Comparison of ENCODE assay signal across 8 mouse cellular contexts in genomic region chr6:146795924-146796545, GRCm38 (mm10). TPM values are rescaled to one million over a fixed set of nuclear protein-coding genes. Genes with fewer than 3 reads are reported as not detected.
DNase-seq lines count a peak whose midpoint lies in the region; ATAC-seq and TF ChIP-seq lines count a peak whose summit lies in the region.

Arntl2 (plus strand) TSS chr6:146796055.

- peak within 1 kb of the TSS; percentile 75 for H3K9ac ChIP-seq in lung, embryonic 14.5 days

- POLR2A ChIA-PET in Patski (lab: Charles Lee): no interaction called here

- peak within 1 kb of the TSS; percentile 76 for H3K4me2 ChIP-seq in lung, embryonic 14.5 days

- peak within 1 kb of the TSS; percentile 81 for H3K27ac ChIP-seq in hindbrain, embryonic 10.5 days
- no peak within 1 kb of the TSS for H3K27ac ChIP-seq in lung, embryonic 14.5 days (ENCODE audit: low read depth)

- TF ChIP-seq CTCF in Patski (IDR thresholded peaks at IDR 0.05): no peak
- 0 out of 2 replicates have a peak, but pooled peaks have one; percentile 2 for TF ChIP-seq CTCF in lung, embryonic 14.5 days (IDR thresholded peaks at IDR 0.05; ENCODE audit: low read depth)

- in situ Hi-C loops in Patski (cut with MboI; ENCODE audit: low pct_unique_long_range_greater_than_20kb): no loop called here

- no peaks in the 10 kb centered on the region for H3K27me3 ChIP-seq in Patski
- H3K27me3 ChIP-seq in hindbrain, embryonic 10.5 days (ENCODE audit: insufficient read depth, poor library complexity, severe bottlenecking): peaks cover 33% of the 10 kb centered on the region
- no peaks in the 10 kb centered on the region for H3K27me3 ChIP-seq in lung, embryonic 14.5 days (ENCODE audit: insufficient read depth, low read length)

- CTCF ChIA-PET in Patski (lab: Charles Lee): no interaction called here

- no peak for DNase-seq in Patski (ENCODE audit: low read depth, low spot score)
- DNase-seq in cerebellum, postnatal 10 days: peak; percentile 73 to 79
- DNase-seq in frontal cortex, postnatal 14 days (ENCODE audit: low spot score in 2 of 2): peak; percentile 20 to 63
- peak; percentile 80 for DNase-seq in hindbrain, embryonic 10.5 days (ENCODE audit: low spot score)
- peak; percentile 73 for DNase-seq in layer of hippocampus, adult 9-11 months
- DNase-seq in lung, embryonic 14.5 days: peak; percentile 93
- peak; percentile 68 for DNase-seq in ovary, adult 18-20 months (ENCODE audit: low spot score)
- DNase-seq in thymus, postnatal 4 days: peak; percentile 66

- peak within 1 kb of the TSS; percentile 66 for H3K4me3 ChIP-seq in hindbrain, embryonic 10.5 days
- H3K4me3 ChIP-seq in lung, embryonic 14.5 days (ENCODE audit: low read depth, low read length): peak within 1 kb of the TSS; percentile 54

- peak; percentile 91 for ATAC-seq in Patski
- peak; percentile 99 for ATAC-seq in lung, embryonic 14.5 days (ENCODE audit: insufficient read depth)

- H3K4me1 ChIP-seq in hindbrain, embryonic 10.5 days (replicated peaks): peaks cover 18% of the 10 kb centered on the region
- H3K4me1 ChIP-seq in lung, embryonic 14.5 days (ENCODE audit: insufficient read depth): no peaks in the 10 kb centered on the region

- 2% methylated on average over 36 of the region's 36 CpGs for WGBS in hindbrain, embryonic 10.5 days
- 1% methylated on average over 36 of the region's 36 CpGs for WGBS in lung, embryonic 14.5 days

- no peaks in the 10 kb centered on the region for H3K9me3 ChIP-seq in hindbrain, embryonic 10.5 days
- H3K9me3 ChIP-seq in lung, embryonic 14.5 days (ENCODE audit: low read depth, low read length): no peaks in the 10 kb centered on the region

- no peaks in the 10 kb centered on the region for H3K36me3 ChIP-seq in hindbrain, embryonic 10.5 days
- H3K36me3 ChIP-seq in lung, embryonic 14.5 days (ENCODE audit: insufficient read depth): no peaks in the 10 kb centered on the region

RNA-seq across cellular contexts. Expression of gene Arntl2, which starts in this region (rescaled TPM):
- 8.1 TPM for polyA plus RNA-seq in Patski (2021)
- 1.5 and 2.1 TPM in 2 replicates for polyA plus RNA-seq in hindbrain, embryonic 10.5 days (2016; fragmentation: Nextera tagmentation; extraction: Ambion mirVana)
- 5.9 and 6.2 TPM in 2 replicates for polyA plus RNA-seq in lung, embryonic 14.5 days (2014; fragmentation: Nextera tagmentation; extraction: Ambion mirVana)
